Mouse (Mus musculus): Measurements from ENCODE around the gene Wdr73. TPM values are rescaled to one million over a fixed set of nuclear protein-coding genes. Genes with fewer than 3 reads are reported as not detected.
A peak's percentile ranks its signal among the peaks of the same experiment; 100 is the strongest.

Gene Wdr73
- total RNA-seq, 2 experiments from 2014 or later: 25.4 to 28.3 TPM

DNA sequence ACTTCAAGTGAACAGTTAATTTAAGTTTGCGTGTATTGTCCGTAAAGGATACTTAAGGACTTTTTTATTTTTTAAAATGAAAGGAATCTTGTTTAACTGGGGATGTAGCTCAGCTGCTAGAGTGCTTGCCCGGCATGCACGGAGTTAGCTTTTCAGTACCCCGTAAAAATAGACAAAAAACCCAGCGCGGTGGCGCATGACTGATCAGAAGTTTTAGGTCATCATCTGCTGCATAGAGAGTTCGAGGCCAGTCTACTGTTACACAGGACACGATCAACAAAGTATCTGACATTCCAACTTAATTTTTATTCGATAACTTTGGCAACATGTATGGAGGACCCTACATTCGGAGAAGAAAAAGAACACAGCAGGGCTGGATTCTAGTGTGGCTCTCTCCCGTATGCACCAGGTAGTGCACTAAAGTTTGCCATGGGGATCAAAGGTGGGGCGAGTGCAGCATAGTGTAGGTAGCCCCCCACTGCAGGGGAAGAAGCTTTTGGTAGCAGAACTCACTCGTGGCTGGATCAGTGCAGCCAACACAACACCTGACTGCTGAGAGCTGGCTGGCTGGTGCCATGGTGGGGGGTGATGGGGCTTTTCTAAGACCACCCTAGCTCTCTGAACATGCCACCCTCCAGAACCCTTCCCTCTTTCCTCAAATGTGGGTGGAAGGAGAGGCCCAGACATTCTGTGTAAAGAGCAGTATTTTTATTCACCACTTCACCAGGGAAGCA is 639 bp upstream of the Wdr73 start:
- no peak for DNase-seq (ENCODE audit: extremely low spot score in 1 of 2, low spot score in 2 of 2)
- intact Hi-C loops (cut with DNase I): no loop called here

DNA sequence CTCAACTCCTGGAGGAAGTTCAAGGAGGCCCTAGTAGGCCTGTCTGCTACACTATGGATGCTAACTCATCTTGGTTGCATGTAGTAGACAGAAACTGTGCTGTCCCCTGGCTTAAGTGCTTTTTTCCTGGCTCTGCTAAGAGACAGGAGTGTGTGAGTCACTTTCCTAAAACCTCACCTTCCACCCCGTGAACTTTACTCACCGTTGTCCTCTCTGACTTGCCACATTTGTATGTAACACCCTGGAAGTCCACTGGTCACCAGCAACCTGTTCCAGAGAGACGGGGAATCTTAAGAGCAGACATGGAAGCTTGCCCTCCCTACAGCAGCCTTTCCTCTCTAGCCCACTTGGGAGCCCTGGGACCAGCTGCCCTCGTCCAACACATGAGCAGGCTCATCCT is 3.3 kb downstream of the Wdr73 start:
- intact Hi-C loops (cut with DNase I): no loop called here
- no peak for DNase-seq (ENCODE audit: extremely low spot score in 1 of 2, low spot score in 2 of 2)

DNA sequence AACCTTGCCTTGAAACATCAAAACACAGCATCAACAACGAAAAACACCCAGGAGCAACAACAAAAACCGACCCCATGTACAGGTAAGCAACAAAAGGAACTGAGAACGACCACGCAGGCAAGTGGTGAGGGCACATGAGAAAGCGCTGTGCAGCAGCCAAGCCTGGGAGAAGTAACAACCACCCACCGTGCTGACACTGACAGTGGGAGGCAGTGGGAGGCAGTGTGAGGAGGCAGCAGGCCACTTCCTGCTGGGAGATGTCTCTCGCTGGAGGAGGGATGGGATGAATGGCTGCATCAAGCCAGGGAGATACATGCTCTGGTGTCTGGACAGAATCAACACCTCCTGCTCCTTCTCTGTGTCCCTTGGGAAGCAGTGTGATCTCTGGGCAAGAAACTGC is 3.9 kb downstream of the Wdr73 start:
- no peak for DNase-seq (ENCODE audit: extremely low spot score in 1 of 2, low spot score in 2 of 2)
- intact Hi-C loops (cut with DNase I): no loop called here

DNA sequence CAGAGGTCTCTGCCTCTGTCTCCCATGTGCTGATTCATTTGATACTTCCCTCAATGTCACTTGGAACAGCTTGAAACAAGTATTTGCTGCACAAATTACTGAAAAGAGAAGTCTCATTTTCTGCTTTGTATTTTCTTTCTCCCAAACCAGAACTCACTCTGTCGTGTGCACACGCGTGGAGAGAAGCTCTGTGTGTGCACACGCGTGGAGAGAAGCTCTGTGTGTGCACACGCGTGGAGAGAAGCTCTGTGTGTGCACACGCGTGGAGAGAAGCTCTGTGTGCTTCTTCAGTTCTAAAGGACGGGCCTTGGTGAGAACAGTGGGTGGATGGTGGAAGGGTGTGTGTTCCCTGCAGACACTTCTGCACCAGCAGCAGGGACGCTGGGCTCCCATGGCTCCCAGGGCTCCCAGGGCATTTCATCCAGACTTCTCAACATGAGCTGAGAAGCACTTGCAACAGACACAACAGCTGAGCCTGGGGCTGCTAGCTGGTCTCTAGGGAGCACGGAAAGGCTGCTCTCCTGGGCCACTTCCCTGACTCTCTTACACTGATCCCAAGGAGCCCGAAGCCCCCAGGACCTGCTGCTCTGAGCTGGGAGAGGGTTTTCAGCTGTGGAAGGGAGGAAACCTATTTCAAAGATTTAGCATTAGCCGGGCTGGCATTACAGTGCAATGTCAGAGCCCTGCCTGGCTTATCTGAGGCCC is 6.1 kb downstream of the Wdr73 start:
- DNase-seq (ENCODE audit: extremely low spot score in 1 of 2, low spot score in 2 of 2): no peak
- intact Hi-C loops (cut with DNase I): no loop called here

DNA sequence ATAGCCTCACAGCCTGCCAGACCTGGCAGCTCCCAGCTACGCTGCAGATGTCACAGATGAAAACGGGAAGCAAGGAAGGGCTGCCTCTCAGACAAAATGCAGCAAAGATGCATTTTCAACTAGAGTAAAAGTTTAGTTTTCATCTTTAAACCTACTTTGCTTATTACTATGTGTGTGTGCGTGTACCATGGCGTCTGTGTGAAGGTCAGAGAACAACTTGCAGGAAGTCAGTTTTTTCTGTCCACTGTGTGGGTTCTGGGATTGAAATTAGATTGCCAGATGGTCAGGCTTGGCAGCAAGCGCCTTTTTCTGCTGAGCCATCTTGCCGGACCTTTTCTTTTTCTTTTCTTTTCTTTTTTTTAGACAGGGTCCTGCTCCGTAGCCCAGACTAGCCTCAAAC is 6.9 kb downstream of the Wdr73 start:
- no peak for DNase-seq (ENCODE audit: extremely low spot score in 1 of 2, low spot score in 2 of 2)
- intact Hi-C loops (cut with DNase I): no loop called here

DNA sequence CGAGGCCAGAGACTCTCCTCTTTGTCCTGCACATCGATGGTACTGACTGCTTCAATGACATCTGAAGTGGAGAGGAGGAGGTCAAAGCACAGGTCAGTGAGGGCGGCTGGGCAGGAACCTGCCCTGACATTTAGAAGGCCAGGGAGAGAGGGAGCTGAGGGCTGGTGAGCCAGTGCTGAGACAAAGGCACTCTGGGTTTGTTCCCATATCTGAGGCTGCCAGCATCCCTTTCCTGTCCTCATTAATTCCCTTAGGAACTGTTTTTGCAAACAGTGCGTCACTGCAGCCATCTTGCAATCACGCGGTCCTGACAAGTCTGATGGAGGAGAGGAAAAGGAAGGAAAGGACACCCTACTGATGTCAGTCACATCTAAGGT is 7.3 kb downstream of the Wdr73 start:
- intact Hi-C loops (cut with DNase I): no loop called here
- no peak for DNase-seq (ENCODE audit: extremely low spot score in 1 of 2, low spot score in 2 of 2)

DNA sequence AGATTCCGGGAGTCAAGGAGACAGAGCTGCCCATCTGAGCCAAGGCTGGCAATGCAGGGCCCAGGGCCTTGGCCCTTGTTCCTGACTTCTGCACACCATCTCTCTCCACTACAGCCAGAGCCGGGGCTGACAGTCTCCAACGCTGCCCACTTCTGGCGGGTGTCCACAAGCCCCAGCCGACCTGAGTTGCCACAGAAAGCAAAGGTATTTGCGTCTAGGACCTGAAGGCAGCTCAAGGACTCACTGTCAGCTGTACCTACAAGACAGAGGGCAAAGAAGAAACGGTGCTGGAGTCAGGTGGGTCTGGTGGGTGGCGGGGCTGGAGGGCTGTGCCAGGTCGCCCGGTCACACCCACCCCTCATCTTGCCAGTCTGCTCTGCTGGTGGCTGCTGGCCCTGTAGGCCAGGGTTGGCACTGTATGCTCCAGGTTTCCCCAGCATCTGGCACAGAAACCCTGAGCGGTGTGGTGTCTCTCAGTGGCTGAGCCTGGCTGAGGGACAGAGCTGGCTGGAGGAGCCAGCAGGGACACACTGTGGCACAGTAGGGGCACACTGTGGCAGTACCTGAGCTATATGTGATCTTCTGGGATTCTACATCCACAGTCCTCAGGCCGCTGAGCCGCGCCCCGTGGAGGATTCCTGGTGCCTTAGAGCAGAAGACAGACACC is 7.8 kb downstream of the Wdr73 start:
- DNase-seq (ENCODE audit: extremely low spot score in 1 of 2, low spot score in 2 of 2): no peak

DNA sequence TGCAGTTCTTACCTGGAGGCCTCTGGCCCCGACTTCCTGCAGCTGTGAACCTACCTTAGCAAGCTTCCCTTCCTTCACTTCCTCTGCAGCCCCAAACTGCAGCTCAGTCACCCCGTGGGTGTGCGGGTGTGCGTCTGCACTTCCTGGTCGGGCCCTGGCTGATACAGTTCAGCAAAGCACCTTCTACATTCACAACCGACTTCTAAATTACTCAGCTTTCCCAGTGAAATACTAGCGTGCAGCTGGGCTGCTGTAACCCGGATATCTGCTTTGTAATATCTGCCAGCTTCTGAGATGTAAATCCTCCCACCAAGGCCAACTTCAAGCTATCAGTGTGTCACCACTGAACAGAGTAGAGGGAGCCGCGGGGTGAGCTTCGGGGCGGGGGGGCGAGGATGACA is 11.2 kb downstream of the Wdr73 start:
- intact Hi-C loops (cut with DNase I): no loop called here
- DNase-seq (ENCODE audit: extremely low spot score in 1 of 2, low spot score in 2 of 2): no peak

More for the DNA sequence above, 7.8 kb downstream of the Wdr73 start:
- intact Hi-C loops (cut with DNase I): no loop called here

DNA sequence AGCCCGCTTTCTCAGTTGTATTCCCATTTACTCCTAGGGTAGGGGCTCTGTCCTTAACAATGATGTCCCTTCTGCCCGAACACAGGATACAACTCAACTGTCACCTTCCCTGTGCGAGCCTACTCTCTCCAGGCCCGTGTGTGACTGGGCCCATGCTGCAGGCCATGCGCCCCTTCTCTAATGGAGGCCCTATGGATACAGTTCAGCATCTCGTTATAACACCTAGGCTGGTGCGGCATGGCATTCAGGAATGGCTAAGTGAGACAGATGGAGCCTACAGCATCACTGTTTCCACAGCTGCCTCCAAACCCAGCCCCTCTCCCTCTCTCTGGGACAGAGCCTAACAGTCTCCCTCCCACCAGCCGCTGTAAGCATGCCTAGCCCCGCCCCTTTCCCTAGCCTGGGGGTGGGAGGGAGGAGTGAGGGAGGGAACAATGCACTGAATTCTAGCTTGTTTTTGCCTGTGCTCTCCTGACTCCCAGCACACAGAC is 12.0 kb downstream of the Wdr73 start:
- intact Hi-C loops (cut with DNase I): no loop called here
- peak in 1 of 2 experiments; percentile 80 for DNase-seq (ENCODE audit: extremely low spot score in 1 of 2, low spot score in 2 of 2)

DNA sequence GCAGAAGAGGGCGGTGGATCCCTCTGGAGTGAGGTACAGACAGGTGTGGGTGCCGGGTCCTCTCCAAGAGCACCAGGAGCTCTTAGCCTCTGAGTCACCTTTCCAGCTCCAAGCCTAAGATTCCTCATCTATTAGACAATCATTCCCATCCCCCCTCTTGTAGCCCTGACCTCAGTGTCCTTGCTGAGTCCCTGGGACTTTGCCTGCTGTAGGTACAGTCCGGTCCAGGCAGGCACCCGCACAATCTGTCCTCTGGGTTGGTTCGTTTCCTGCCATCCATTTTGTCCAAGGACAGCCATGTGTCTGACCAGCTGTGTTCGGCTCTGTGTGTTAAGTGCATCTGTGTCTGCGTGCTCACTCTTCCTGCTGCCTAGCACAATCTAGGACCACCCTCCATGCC is 12.5 kb downstream of the Wdr73 start:
- DNase-seq (ENCODE audit: extremely low spot score in 1 of 2, low spot score in 2 of 2): no peak
- intact Hi-C loops (cut with DNase I): no loop called here

DNA sequence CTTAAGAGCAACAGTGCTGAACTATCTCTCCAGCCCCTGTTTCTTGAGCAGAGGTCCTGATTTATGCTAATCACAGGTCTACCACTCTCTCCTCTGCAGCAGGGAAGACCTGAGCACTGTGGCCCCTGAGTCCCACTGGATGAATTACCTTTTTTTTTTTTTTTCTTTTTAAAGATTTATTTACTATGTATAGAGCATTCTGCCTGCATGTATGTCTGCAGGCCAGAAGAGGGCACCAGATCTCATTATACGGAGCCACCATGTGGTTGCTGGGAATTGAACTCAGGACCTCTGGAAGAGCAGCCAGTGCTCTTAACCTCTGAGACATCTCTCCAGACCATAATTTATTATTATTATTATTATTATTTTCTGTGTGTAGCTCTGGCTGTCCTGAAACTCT is 15.4 kb downstream of the Wdr73 start:
- intact Hi-C loops (cut with DNase I): no loop called here
- DNase-seq (ENCODE audit: extremely low spot score in 1 of 2, low spot score in 2 of 2): no peak

DNA sequence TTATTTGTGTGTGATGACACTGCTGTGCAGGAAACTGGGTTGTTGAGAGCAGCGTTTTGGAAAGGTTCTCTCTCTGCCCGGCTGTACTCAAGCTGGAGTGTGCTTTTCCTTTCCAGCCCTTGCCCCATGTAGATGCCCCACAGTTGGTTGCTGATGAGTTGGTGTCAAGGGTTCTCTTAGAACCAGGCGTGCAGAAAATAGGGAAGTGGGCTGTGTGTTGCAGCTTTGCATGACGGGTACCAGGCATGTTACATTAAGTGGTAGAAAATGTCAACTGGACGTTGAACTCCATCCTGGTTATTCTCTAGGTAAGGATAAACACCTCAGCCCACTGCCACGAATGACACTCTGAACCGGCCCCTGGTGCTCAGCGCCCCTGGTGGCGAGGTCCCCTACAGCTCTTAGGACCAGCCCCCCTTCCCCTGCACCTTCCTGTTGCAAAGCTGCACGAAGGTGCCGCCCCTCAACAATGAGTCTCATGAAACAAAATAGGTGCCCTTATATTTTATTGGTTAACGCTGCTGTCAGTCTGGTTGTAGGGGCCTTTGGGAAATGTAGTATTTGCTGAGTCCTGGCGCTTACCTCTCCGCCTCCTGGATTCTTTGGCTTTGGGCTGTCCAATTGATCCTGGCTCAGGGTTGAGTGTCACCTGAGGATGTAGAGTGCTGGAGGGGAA is 18.1 kb downstream of the Wdr73 start:
- intact Hi-C loops (cut with DNase I): no loop called here
- DNase-seq (ENCODE audit: extremely low spot score in 1 of 2, low spot score in 2 of 2): peak; percentile 75 to 80

DNA sequence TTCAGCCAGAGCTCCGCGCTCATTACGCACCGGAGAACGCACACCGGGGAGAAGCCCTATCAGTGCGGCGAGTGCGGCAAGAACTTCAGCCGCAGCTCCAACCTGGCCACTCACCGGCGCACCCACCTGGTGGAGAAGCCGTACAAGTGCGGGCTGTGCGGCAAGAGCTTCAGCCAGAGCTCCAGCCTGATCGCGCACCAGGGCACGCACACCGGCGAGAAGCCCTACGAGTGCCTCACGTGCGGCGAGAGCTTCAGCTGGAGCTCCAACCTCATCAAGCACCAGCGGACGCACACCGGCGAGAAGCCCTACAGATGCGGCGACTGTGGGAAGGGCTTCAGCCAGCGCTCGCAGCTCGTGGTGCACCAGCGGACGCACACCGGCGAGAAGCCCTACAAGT is 25.3 kb downstream of the Wdr73 start:
- DNase-seq (ENCODE audit: extremely low spot score in 1 of 2, low spot score in 2 of 2): no peak
- intact Hi-C loops (cut with DNase I): no loop called here

DNA sequence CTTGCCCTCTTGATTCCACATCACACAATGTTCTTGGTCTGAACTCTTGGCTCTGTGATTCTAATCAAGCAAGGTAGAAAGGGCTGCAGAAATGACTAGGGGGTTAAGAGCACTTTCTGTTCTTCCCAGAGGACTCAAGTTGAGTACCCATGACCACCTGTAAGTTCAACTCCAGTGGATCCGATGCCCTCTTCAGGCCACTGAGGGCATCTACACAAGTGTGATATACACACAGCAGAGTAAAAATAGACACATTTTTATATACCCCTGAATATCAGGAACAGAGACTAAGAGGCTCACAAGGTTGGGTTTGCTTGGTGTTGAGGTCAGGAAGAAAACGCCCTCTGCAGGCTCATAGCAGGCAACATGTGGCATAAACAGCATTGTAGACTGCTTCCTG is 27.4 kb downstream of the Wdr73 start:
- DNase-seq (ENCODE audit: extremely low spot score in 1 of 2, low spot score in 2 of 2): no peak
- intact Hi-C loops (cut with DNase I): no loop called here

DNA sequence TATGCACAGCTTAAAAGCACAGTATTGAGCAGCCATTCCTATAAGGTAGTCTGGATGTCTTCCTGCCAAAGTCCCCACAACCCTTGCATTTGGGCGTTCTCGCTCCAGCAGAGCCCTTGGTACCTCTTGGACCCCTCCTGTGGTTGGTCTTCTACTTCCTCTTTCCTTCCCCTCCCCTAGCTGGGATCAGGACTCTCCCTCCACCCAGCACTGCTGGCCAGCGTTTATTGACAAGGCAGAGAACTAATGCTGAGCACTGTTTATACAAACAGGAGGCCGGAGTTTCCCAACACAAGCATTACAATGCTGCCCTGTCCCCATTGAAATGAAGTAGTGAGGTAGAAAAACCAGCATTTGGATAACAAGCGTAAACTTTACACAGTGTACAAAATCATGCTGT is 28.0 kb downstream of the Wdr73 start:
- intact Hi-C loops (cut with DNase I): no loop called here
- no peak for DNase-seq (ENCODE audit: extremely low spot score in 1 of 2, low spot score in 2 of 2)

DNA sequence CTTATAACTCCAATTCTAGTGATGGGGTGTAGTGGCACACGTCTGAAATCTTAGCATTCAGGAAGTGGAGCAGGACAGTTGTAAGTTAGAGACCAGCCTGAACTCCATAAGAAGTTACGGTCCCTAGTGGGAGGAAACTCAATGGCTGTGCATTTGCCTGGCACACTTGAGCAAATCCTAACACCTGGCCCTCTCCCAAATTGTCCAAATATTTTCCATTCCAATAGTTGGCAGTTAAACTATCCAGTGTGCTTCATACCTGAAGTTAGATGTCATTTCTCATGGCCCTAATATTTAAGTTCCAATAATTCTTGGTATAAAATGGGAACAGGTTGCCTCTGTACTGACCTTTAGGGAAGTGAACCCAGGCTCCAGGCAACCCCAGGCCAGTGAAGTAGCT is 32.4 kb downstream of the Wdr73 start:
- intact Hi-C loops (cut with DNase I): no loop called here
- DNase-seq (ENCODE audit: extremely low spot score in 1 of 2, low spot score in 2 of 2): no peak

DNA sequence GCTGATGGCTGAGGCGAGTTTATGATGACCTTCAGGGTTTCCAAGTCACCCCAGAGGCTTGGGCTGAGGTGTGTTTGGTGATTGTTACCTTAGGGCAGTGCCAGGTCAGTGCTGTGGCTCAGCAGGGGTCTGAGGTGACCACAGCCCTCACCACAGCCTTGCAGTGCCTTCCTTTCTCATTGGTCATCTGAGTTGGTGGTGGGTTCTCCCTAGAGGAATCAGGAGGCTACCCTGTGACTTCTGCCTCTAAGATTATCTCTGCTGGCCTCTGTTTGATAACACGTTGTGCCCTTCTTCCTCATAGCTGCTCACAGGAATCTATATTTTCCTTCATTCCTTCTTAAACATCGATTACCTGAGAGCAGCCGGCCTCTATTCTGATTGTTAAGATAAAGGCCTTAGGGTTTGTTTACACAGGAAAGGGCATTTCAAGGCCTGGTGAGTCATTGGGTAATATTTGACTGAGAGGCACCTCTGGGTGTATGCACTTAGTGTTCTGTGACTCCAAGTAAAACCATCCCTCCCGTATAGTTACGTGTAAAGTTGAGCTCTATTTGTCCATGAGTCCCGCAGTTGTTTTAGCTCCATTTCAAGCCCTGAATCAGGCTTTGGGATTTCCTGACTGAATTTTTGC is 34.4 kb downstream of the Wdr73 start:
- DNase-seq (ENCODE audit: extremely low spot score in 1 of 2, low spot score in 2 of 2): no peak
- intact Hi-C loops (cut with DNase I): no loop called here

DNA sequence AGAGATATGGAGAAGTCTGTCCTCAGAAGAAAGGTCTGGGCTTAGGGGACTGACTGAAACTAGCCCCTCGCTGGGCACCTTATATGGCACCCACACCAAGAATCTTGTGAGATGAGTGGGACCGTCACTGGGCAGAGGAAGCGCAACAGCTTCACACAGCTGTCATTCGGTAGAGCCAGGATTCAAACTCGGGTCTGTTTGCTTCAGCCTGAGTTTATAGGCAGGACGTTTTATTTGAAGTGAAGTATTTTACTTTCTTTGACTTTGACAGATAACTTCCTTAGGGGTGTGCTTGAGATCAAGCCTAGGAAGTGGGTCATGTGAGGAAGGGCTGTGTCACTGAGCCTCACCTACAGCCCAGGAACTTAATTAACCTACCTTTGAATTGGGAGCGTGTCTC is 35.5 kb downstream of the Wdr73 start:
- intact Hi-C loops (cut with DNase I): no loop called here

DNA sequence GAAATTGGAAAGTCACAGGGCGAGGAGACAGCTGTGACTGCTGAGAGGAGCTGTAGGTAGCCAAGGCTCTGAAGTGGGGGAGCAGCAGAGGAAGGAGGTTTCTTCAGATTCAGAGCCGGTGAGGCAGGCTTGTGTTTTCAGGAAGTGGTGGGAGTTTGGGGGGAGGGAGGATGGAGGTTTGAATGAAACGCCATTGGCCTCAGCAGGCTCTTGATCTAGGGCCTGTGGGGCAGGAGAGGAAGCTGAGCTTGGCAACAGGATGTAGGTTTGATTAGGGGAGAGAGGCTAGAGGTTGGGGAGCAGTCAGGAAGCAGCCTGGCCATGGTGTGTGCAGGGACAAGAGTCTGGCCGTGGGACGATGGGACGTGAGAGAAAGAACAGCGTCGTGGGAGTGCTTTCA is 36.2 kb downstream of the Wdr73 start:
- peak in 1 of 2 experiments; percentile 43 for DNase-seq (ENCODE audit: extremely low spot score in 1 of 2, low spot score in 2 of 2)
- intact Hi-C loops (cut with DNase I): no loop called here

More for the DNA sequence above, 35.5 kb downstream of the Wdr73 start:
- DNase-seq (ENCODE audit: extremely low spot score in 1 of 2, low spot score in 2 of 2): no peak
